Mouse (Mus musculus) frontal cortex, adult 2 months (tissue): ENCODE measurements at regions not wholly inside any gene's neighbourhood (a gene's known extent, or its start where the extent isn't known, plus 50 kb on each side); places are given as distances from the start of the nearest gene placed in this dataset.

ENCODE experiments used
- DNase-seq, 2 experiments: peaks; one replicate each; pipeline ENCODE4 v3.0.0; 2022; ENCODE audit warnings: low spot score in 1 of 2; ENCODE audit errors: extremely low spot score in 1 of 2

GRCm38 (mm10) chr6:54754810-54755209, 61.9 kb upstream of the Znrf2 start:
- no peak for DNase-seq

- DNase-seq, result no peak
These were observed 59.2 kb upstream of the Znrf2 start for GRCm38 (mm10) chr6:54757511-54757911.

- peak; percentile 31 to 76 for DNase-seq
These were observed 58.6 kb upstream of the Znrf2 start for GRCm38 (mm10) chr6:54758112-54758511.

- no peak for DNase-seq
These were observed 57.5 kb upstream of the Znrf2 start for GRCm38 (mm10) chr6:54759263-54759662.

GRCm38 (mm10) chr6:54759942-54760498, 56.7 kb upstream of the Znrf2 start:
- DNase-seq, result peak; percentile 40 to 50

GRCm38 (mm10) chr6:54760541-54760940, 56.2 kb upstream of the Znrf2 start:
- no peak for DNase-seq

- DNase-seq, result no peak
These were observed 54.7 kb upstream of the Znrf2 start for GRCm38 (mm10) chr6:54762021-54762420.

- DNase-seq, result no peak
These were observed 54.2 kb upstream of the Znrf2 start for GRCm38 (mm10) chr6:54762499-54762898.

GRCm38 (mm10) chr6:54763669-54764068, 53.0 kb upstream of the Znrf2 start:
- no peak for DNase-seq

GRCm38 (mm10) chr6:54765715-54766114, 51.0 kb upstream of the Znrf2 start:
- no peak for DNase-seq

GRCm38 (mm10) chr6:54766485-54767112, 50.1 kb upstream of the Znrf2 start:
- no peak for DNase-seq
